Mouse (Mus musculus) neural tube, embryonic 11.5 days (tissue): ENCODE results near the gene Map4k2. TPM values are rescaled to one million over a fixed set of nuclear protein-coding genes. Genes with fewer than 3 reads are reported as not detected.

Experiments used
- ATAC-seq: fragments of 200-750 bp; cut with Nextera tagmentation; 2 replicates; pipeline ENCODE4 v1.8.0; 2017; ENCODE audit warnings: moderate number of reproducible peaks, mild to moderate bottlenecking, moderate TSS enrichment, moderate library complexity; ENCODE audit not compliant: insufficient read depth, low FRiP score, low TSS enrichment
- DNase-seq: peaks from one replicate; pipeline ENCODE4 v3.0.0-alpha.2; 2015; ENCODE audit warnings: low spot score
- H3K27ac ChIP-seq: fragments of 300-500 bp; sonication (generic); 2 replicates; pipeline ENCODE4 v1.5.1; 2014; ENCODE audit warnings: low read depth, mild to moderate bottlenecking, low read length
- H3K27me3 ChIP-seq: fragments of 300-500 bp; sonication (generic); 2 replicates; pipeline ENCODE4 v1.6.1; 2014; ENCODE audit warnings: mild to moderate bottlenecking, low read length, mixed read lengths; ENCODE audit not compliant: control insufficient read depth, insufficient read depth
- H3K36me3 ChIP-seq: fragments of 300-500 bp; sonication (generic); 2 replicates; pipeline ENCODE4 v1.6.1; 2014; ENCODE audit warnings: mild to moderate bottlenecking, low read length, moderate library complexity, mixed read lengths; ENCODE audit not compliant: control insufficient read depth, insufficient read depth
- H3K4me1 ChIP-seq: fragments of 300-500 bp; sonication (generic); 2 replicates; pipeline ENCODE4 v1.6.1; 2014; ENCODE audit warnings: low read length, mixed read lengths; ENCODE audit not compliant: control insufficient read depth, insufficient read depth
- H3K4me2 ChIP-seq: fragments of 300-500 bp; sonication (generic); 2 replicates; pipeline ENCODE4 v1.6.1; 2014; ENCODE audit warnings: low read depth, mild to moderate bottlenecking, moderate library complexity
- H3K4me3 ChIP-seq: fragments of 300-500 bp; sonication (generic); 2 replicates; pipeline ENCODE4 v1.5.1; 2014; ENCODE audit warnings: low read depth, low read length
- H3K9ac ChIP-seq: fragments of 300-500 bp; sonication (generic); 2 replicates; pipeline ENCODE4 v1.6.1; 2014; ENCODE audit warnings: mild to moderate bottlenecking, low read length
- H3K9me3 ChIP-seq: fragments of 300-500 bp; sonication (generic); 2 replicates; pipeline ENCODE4 v1.6.1; 2016; ENCODE audit warnings: low read length; ENCODE audit not compliant: control insufficient read depth
- WGBS: fragments of 180-500 bp; shearing (Covaris S2); extraction: QIAGEN DNeasy Blood & Tissue Kit; methylation state at CpG from one replicate; pipeline ENCODE4 v1.1.7; 2014; 5-methylcytosine and 5-hydroxymethylcytosine counted together
- polyA plus RNA-seq: library from polyadenylated mRNA; unstranded; fragments of >200 nt; fragmentation: Nextera tagmentation; extraction: Ambion mirVana; gene quantifications from 2 replicates; pipeline ENCODE4 v1.2.1, GENCODE M21; 2014

The Map4k2 gene
- polyA plus RNA-seq, 1 experiment from 2014 or later, result 13.6 TPM

DNA sequence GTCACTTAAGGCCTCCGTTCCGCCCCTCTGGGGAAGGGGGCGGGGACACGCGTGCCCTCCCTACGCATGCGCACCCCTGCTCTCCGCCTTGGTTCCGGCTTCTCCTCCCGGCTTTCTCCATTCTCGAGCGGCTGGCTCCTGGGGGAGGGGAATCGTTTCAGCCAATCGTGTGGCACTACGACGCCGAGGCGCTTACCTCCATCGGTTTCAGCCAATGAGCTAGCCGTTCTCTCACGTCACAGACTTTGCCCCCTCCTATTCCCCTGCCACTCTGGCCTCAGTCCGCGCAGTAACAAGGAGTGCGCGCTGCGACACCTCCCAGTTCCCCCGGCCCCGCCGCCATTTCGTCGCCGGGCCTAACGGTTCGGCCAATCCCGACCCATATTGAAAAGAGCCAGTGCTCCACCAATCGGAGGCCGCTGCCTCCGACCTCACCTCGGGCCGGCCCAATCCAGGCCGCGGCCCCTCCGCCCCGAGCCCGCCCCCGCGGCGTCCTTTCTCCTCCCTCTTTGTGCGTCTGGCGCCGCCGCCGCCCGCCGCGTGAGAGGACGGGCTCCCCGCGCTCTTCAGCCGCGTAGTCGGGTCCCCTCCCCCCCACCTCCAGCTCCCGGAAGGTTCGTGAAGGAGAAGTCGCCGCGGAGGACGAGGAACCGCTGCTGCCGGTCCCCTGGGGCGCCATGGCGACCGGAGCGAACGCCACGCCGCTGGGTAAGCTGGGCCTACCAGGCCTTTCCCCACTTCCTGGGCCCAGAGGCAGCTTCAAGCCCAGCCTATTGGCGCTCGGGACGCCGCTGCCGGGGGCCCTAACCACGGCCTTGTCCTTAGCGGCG lies 22.7 kb downstream of the Map4k2 start, which contains the start of gene Sf1:
Gene Sf1, plus strand, starts transcription at position 280 of the 830 bp plus-strand sequence.
- Histone ChIP-seq H3K27ac (peak within 1 kb of the TSS; percentile 99), H3K4me3 (peak within 1 kb of the TSS; percentile 99), H3K9ac (peak within 1 kb of the TSS; percentile 100), H3K27me3 (no peaks in the 10 kb centered on the region), H3K4me2 (peak within 1 kb of the TSS; percentile 87), H3K9me3 (no peaks in the 10 kb centered on the region), H3K36me3 (peaks cover 17% of the 10 kb centered on the region), H3K4me1 (peaks cover 18% of the 10 kb centered on the region)
- ATAC-seq (peak; percentile 98), DNase-seq (peak; percentile 100)
- under 1% methylated on average over 79 of the region's 85 CpGs for WGBS

DNA sequence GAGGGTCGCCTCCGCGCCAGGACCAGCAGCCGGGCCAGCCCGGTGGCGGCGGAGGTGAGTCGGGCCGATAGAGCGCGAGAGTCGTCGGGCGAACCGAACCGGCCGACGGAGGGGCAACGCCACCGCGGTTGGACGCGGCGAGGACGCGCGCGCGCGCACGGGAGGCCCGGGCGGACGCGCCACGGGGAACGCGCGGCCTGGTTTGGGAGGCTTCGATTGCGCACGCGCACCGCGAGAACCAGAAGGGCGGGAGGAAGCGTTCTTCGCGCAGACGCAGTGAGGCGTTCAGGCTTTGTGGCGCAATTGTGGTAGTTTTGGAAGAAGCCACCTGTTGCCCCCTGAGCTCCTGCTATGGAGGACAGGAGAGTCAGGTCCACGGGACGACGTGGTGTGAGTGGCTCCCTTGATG lies 23.4 kb downstream of the Map4k2 start:
- no peak; the same call in 1 of the 2 replicates for ATAC-seq
- H3K9ac ChIP-seq, result peak overlapping the region; percentile 100
- peak overlapping the region; percentile 99 for H3K27ac ChIP-seq
- H3K36me3 ChIP-seq, result peaks cover 17% of the 10 kb centered on the region
- H3K4me2 ChIP-seq, result peak overlapping the region; percentile 87
- H3K4me3 ChIP-seq, result peak overlapping the region; percentile 99
- H3K4me1 ChIP-seq, result peaks cover 18% of the 10 kb centered on the region
- H3K9me3 ChIP-seq, result no peaks in the 10 kb centered on the region
- H3K27me3 ChIP-seq, result no peaks in the 10 kb centered on the region
- peak; percentile 91 for DNase-seq
- under 1% methylated on average over 55 of the region's 55 CpGs for WGBS

DNA sequence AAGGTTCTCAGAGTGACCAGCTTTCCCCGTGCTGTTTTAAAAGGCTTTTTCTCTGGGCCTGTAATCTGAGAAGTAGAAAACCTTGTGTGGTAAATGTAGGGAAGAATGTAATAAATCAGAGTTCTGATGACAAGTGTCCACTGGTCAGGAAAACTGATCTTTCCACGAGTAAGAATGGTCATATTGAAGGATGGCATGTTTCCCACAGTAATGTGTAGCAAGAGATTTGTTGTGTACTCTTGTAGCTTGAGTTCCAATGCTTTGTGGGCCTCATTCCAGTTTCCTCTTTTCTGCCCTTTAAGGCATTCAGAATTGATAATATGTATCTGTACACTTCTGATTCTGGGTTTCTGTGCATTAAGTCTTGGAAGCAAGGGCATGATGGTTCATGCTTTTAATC lies 23.9 kb downstream of the Map4k2 start:
- Histone ChIP-seq H3K4me1 (peaks cover 18% of the 10 kb centered on the region), H3K4me3 (peak overlapping the region; percentile 99), H3K9me3 (no peaks in the 10 kb centered on the region), H3K27ac (no peak overlapping the region), H3K4me2 (peak overlapping the region; percentile 87), H3K27me3 (no peaks in the 10 kb centered on the region), H3K9ac (peak overlapping the region; percentile 100), H3K36me3 (peaks cover 20% of the 10 kb centered on the region)
- WGBS, result 6% methylated on average over 2 of the region's 2 CpGs
- DNase-seq (no peak), ATAC-seq (no peak)

DNA sequence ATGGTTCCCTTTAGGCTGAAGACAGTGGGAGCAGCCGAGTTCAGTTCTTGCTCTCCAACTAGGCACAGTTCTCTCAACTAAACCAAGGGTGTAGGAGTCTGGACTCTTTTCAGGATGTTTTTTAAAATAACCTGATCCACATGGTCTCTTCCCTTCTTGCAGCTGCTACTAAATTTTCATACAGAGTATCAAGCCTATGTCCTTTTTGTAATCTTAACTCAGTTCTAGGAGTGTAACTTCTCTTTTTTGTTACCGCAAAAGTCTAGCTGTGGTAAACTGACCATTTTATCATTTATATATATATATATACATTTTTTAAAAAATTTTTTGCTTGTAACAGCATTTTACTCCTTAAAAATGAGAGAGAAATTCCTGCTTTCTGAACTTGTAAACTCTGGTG lies 29.2 kb downstream of the Map4k2 start:
- H3K4me2 ChIP-seq, result no peak overlapping the region
- WGBS, result 94% methylated on average over 2 of the region's 2 CpGs
- H3K4me3 ChIP-seq, result no peak overlapping the region
- peaks cover 60% of the 10 kb centered on the region for H3K36me3 ChIP-seq
- H3K9me3 ChIP-seq, result no peaks in the 10 kb centered on the region
- no peak for DNase-seq
- no peak overlapping the region for H3K27ac ChIP-seq
- peaks cover 11% of the 10 kb centered on the region for H3K4me1 ChIP-seq
- ATAC-seq, result no peak
- no peaks in the 10 kb centered on the region for H3K27me3 ChIP-seq
- H3K9ac ChIP-seq, result no peak overlapping the region

DNA sequence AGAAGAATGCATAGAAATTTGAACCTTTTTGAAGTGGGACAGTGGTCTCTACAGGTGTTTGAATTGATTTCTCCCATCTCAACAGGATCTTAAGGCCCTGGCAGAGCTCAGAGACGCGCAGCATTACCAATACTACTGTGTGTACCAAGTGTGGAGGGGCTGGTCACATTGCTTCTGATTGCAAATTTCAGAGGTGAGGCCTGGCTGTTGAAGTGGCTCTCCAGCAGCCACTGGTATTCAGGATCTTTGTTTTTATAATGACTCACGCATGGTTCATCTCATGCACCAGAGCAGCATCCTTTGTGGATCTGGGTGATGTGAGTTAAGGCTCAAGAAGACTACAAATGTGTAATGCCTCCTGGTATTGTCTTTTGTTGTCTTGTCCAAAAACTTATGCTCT lies 31.5 kb downstream of the Map4k2 start:
- WGBS, result 94% methylated on average over 3 of the region's 3 CpGs
- H3K27me3 ChIP-seq, result no peaks in the 10 kb centered on the region
- no peak overlapping the region for H3K4me2 ChIP-seq
- H3K27ac ChIP-seq, result no peak overlapping the region
- no peak overlapping the region for H3K9ac ChIP-seq
- no peaks in the 10 kb centered on the region for H3K9me3 ChIP-seq
- H3K36me3 ChIP-seq, result peaks cover 63% of the 10 kb centered on the region
- H3K4me3 ChIP-seq, result no peak overlapping the region
- no peak for ATAC-seq
- no peak for DNase-seq
- H3K4me1 ChIP-seq, result no peaks in the 10 kb centered on the region

DNA sequence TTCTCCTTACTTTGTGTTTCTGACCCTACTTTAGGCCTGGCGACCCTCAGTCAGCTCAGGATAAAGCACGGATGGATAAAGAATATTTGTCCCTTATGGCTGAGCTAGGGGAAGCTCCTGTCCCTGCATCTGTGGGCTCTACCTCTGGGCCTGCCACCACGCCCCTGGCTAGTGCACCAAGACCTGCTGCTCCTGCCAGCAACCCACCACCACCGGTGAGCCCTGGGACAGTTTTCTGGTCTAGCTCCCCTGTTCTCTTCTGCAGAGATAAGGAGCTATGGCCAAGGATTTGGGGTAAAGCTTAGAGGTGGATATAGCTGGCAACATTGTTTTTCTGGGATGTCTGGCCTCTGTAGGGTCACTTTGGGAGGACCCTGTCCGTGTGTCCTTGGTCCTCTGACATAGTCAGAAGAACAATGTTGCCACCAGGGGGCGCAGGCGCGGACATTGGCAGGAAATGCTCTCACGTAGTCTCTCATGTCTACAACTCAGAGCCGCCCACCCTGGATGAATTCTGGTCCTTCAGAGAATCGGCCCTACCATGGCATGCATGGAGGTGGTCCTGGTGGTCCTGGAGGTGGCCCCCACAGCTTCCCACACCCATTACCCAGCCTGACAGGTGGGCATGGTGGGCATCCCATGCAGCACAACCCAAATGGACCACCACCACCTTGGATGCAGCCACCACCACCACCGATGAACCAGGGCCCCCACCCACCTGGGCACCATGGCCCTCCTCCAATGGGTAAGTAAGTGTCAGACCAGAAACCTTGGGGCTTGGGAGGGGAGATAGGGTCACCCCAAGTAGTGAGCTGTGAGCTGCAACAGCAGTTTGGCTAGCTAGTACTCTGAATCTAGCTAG lies 32.8 kb downstream of the Map4k2 start:
- 75% methylated on average over 12 of the region's 12 CpGs for WGBS
- H3K4me3 ChIP-seq, result no peak overlapping the region
- peaks cover 63% of the 10 kb centered on the region for H3K36me3 ChIP-seq
- DNase-seq (peak; percentile 79), ATAC-seq (peak; percentile 35; the same call in 1 of the 2 replicates)
- no peak overlapping the region for H3K9ac ChIP-seq
- H3K4me2 ChIP-seq, result no peak overlapping the region
- H3K9me3 ChIP-seq, result no peaks in the 10 kb centered on the region
- no peaks in the 10 kb centered on the region for H3K27me3 ChIP-seq
- no peak overlapping the region for H3K27ac ChIP-seq
- no peaks in the 10 kb centered on the region for H3K4me1 ChIP-seq

DNA sequence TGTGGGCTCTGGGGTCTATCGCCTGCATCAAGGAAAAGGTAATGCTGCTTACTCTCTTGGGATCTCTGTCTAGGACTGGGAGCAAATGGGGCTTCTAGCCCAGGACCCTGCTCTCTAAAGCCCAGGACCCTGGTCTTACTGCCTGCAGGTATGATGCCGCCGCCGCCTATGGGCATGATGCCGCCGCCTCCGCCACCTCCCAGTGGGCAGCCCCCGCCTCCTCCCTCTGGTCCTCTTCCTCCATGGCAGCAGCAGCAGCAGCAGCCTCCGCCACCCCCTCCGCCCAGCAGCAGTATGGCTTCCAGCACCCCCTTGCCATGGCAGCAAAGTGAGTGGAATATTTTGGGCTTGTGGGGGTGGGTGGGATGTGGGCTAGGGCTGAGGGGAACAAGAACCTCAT lies 33.6 kb downstream of the Map4k2 start:
- Histone ChIP-seq H3K36me3 (peaks cover 61% of the 10 kb centered on the region), H3K9ac (no peak overlapping the region), H3K4me2 (no peak overlapping the region), H3K9me3 (no peaks in the 10 kb centered on the region), H3K4me3 (no peak overlapping the region), H3K4me1 (no peaks in the 10 kb centered on the region), H3K27ac (no peak overlapping the region), H3K27me3 (no peaks in the 10 kb centered on the region)
- 95% methylated on average over 10 of the region's 10 CpGs for WGBS
- ATAC-seq (no peak), DNase-seq (no peak)

DNA sequence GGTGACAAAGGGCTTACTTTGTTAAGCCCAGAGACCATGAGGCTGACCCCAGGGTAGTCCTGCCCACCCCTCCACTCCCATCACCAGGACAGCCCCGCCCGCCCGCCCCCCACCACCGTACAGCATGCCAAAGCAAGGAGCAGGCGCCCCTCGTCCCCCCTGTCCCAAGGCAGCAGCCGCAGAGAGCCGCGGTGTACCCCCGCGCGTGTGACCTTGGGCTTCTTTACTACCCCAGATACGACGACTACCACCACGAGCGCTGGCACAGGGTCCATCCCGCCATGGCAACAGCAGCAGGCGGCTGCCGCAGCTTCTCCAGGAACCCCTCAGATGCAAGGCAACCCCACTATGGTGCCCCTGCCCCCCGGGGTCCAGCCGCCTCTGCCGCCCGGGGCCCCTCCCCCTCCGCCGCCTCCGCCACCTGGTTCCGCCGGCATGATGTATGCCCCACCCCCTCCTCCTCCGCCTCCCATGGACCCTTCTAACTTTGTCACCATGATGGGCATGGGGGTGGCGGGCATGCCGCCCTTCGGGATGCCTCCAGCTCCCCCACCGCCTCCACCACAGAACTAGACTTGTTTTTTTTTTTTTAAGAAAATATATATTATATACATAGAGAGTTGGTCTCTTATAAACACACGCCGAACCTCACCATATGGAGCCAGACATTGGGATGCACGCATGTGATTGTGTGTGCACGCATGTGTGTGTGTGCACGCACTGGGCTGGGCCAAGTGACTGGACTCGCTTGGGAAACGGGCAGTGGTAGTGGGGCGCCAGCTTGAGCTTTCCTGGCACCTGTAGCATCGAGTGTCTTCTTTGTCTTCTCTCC lies 34.7 kb downstream of the Map4k2 start:
- Histone ChIP-seq H3K9me3 (no peaks in the 10 kb centered on the region), H3K36me3 (peaks cover 58% of the 10 kb centered on the region), H3K9ac (no peak overlapping the region), H3K4me3 (no peak overlapping the region), H3K4me1 (no peaks in the 10 kb centered on the region), H3K27me3 (no peaks in the 10 kb centered on the region), H3K27ac (no peak overlapping the region), H3K4me2 (no peak overlapping the region)
- DNase-seq (no peak), ATAC-seq (no peak)
- WGBS, result 91% methylated on average over 32 of the region's 42 CpGs
